Mouse (Mus musculus): Measurements from ENCODE around the gene Agbl3. TPM values are rescaled to one million over a fixed set of nuclear protein-coding genes. Genes with fewer than 3 reads are reported as not detected.

Gene Agbl3
- polyA plus RNA-seq, 1 experiment from 2014 or later = 5.9 TPM

DNA sequence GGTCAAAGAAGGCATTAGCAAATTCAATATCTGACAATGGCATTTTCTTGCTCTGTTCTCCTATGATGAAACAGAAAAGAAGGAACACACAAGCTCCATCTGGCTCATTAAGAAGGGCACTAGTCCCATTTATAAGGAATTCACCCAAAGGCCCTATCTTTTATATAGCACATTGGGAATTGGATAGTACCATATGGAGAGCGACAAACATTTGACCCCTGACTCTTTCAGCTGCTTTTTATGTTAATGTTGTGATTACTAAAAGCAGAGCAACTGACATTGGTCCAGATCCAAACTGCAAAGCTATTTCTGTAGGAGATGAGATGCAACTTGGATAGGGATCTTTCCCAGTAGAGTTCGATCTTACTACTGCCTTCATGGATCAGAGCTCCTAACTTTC, 21.9 kb upstream of the Agbl3 start:
- no peak overlapping the region for H3K27ac ChIP-seq
- H3K36me3 ChIP-seq = peaks cover 67% of the 10 kb centered on the region
- H3K27me3 ChIP-seq (ENCODE audit: insufficient read depth, poor library complexity, severe bottlenecking) = no peaks in the 10 kb centered on the region
- no peaks in the 10 kb centered on the region for H3K9me3 ChIP-seq
- no peaks in the 10 kb centered on the region for H3K4me1 ChIP-seq (replicated peaks)
- H3K4me3 ChIP-seq = no peak overlapping the region
- DNase-seq (ENCODE audit: low spot score) = no peak
- WGBS = 91% methylated on average over 2 of the region's 2 CpGs

DNA sequence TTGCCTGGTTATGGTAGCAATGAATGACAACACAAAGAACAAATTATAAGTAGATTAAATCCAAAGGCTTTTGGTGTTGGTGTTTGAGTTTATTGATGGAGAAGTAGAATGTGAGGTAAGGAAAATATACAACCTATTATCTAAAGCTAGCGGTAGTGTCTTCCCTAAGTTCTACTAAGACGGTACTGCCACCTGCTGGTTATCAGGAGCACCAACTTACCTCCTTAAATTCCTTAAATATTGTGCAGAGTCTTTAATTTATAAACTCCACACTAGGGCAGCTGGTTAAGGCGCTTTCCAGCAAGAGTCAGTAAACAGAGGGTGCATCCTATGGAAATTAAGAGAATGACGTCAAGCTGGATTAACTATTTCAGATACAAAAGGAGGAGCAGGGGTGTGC, 20.2 kb upstream of the Agbl3 start:
- no peak for DNase-seq (ENCODE audit: low spot score)
- no peaks in the 10 kb centered on the region for H3K27me3 ChIP-seq (ENCODE audit: insufficient read depth, poor library complexity, severe bottlenecking)
- H3K4me1 ChIP-seq (replicated peaks) = no peaks in the 10 kb centered on the region
- peaks cover 83% of the 10 kb centered on the region for H3K36me3 ChIP-seq
- no peak overlapping the region for H3K27ac ChIP-seq
- H3K4me3 ChIP-seq = no peak overlapping the region
- 47% methylated on average over 4 of the region's 4 CpGs for whole genome bisulfite sequencing
- H3K9me3 ChIP-seq = no peaks in the 10 kb centered on the region

DNA sequence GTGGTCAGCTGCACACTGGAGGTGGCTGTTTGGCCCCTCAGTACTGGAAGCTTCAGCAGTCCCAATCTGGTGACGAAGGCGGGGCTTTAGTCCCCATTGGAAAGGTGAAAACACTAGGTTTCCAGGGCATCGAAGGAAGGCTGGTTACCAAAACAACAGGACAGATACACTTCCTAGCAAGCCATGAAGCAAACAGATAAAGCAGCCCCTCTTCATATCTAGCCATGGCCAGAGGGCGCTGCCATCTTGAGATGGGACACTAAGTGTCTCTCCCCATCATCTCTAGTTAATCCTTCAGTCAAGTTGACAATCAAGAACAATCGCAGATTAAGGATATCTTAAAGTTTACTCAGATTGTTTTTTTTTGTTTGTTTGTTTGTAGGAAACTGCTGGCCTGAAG, 14.5 kb upstream of the Agbl3 start:
- WGBS = 91% methylated on average over 5 of the region's 5 CpGs
- no peaks in the 10 kb centered on the region for H3K9me3 ChIP-seq
- H3K36me3 ChIP-seq = peaks cover 77% of the 10 kb centered on the region
- no peak overlapping the region for H3K4me3 ChIP-seq
- H3K27ac ChIP-seq = no peak overlapping the region
- DNase-seq (ENCODE audit: low spot score) = no peak
- no peaks in the 10 kb centered on the region for H3K27me3 ChIP-seq (ENCODE audit: insufficient read depth, poor library complexity, severe bottlenecking)
- H3K4me1 ChIP-seq (replicated peaks) = no peaks in the 10 kb centered on the region

DNA sequence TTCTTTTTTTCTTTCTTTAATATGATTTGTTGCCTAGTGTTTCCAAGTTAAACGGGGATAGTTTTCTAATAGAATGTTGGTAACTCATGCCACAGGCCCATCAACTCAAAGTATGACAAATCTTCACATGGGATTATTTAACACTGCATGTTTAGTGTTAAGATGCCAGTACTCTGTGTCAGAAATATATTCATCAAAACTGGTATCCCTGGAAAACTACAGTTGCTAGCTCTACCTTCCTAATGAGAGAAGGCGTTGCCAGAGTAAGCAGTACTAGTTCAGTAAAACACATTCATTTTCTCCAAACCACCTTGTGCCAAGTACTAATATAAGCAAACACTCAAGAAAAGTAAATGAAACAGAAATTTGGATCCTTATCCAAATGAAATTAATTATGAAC, 10.2 kb upstream of the Agbl3 start:
- WGBS = 93% methylated on average over 2 of the region's 2 CpGs
- no peak for DNase-seq (ENCODE audit: low spot score)
- Histone ChIP-seq H3K4me1 (replicated peaks) (no peaks in the 10 kb centered on the region), H3K27me3 (ENCODE audit: insufficient read depth, poor library complexity, severe bottlenecking) (no peaks in the 10 kb centered on the region), H3K9me3 (no peaks in the 10 kb centered on the region), H3K4me3 (no peak overlapping the region), H3K27ac (no peak overlapping the region), H3K36me3 (peaks cover 55% of the 10 kb centered on the region)

DNA sequence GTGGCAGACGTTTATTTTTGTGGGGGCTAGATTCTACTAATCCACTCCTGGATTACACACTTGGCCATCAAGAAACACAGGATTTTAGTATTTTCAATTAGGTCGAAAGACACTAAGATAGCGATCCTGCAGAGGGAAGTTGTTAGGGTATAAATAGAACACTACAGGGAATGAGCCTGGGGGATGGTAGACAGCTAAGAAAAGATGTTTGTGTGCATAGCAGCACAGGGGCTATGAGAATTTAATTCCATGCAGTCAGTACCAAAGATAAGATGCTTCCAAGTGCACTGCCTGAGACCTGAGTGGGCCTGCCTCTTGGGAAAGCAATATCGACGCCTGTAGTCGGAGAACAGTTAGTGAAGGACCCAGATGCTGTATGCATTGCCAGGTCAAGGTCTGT, 9.7 kb upstream of the Agbl3 start:
- H3K27ac ChIP-seq = no peak overlapping the region
- no peaks in the 10 kb centered on the region for H3K4me1 ChIP-seq (replicated peaks)
- no peaks in the 10 kb centered on the region for H3K9me3 ChIP-seq
- peaks cover 52% of the 10 kb centered on the region for H3K36me3 ChIP-seq
- H3K27me3 ChIP-seq (ENCODE audit: insufficient read depth, poor library complexity, severe bottlenecking) = no peaks in the 10 kb centered on the region
- DNase-seq (ENCODE audit: low spot score) = no peak
- no peak overlapping the region for H3K4me3 ChIP-seq
- WGBS = 89% methylated on average over 6 of the region's 6 CpGs

DNA sequence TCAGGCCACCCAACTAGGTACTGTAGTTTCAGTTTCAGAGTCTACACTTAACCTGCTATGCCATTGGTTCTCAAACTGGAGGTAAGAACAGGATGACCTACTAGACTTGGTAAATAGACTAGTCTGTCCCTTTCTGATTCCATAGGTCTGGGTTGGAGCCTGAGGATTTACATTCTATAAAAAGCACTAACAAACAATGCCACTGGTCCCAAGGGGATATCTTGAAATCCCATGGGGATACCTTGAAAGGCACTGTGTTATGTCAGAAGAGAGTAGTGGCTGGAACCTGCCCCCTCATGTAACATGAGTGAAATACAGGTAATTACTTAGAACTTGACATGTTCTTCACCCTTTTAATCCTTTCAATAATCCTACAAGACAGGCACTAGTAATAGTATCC, 3.8 kb upstream of the Agbl3 start:
- no peak for DNase-seq (ENCODE audit: low spot score)
- H3K27me3 ChIP-seq (ENCODE audit: insufficient read depth, poor library complexity, severe bottlenecking) = peaks cover 6% of the 10 kb centered on the region; the same call in 1 of the 2 replicates
- peaks cover 9% of the 10 kb centered on the region for H3K36me3 ChIP-seq
- H3K27ac ChIP-seq = no peak overlapping the region
- no peaks in the 10 kb centered on the region for H3K9me3 ChIP-seq
- H3K4me1 ChIP-seq (replicated peaks) = peaks cover 9% of the 10 kb centered on the region; the same call in 1 of the 2 replicates
- no peak overlapping the region for H3K4me3 ChIP-seq

DNA sequence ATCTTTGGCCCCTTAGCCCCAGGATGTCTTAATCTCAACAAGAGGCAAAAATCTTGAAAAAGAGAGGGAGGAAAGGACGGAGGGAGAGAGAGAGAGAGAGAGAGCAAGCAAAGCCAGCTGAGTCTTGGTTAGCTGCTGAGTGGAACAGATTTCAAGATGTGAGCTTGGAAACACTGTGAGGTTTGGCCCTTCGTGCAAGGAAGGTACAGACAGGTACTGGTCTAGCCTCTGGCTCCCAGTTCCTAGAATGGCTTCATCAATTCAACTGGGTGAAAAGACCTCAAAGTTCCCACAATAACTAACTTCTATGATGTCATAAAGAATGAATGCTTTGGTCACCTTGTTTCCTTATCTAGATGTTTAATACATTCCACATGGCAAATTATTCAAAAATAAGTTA, 3.1 kb upstream of the Agbl3 start:
- H3K4me1 ChIP-seq (replicated peaks) = peaks cover 9% of the 10 kb centered on the region; the same call in 1 of the 2 replicates
- no peaks in the 10 kb centered on the region for H3K9me3 ChIP-seq
- WGBS = 80% methylated on average over 2 of the region's 2 CpGs
- H3K4me3 ChIP-seq = no peak overlapping the region
- H3K27me3 ChIP-seq (ENCODE audit: insufficient read depth, poor library complexity, severe bottlenecking) = peaks cover 6% of the 10 kb centered on the region; the same call in 1 of the 2 replicates
- H3K36me3 ChIP-seq = peaks cover 3% of the 10 kb centered on the region
- DNase-seq (ENCODE audit: low spot score) = no peak
- no peak overlapping the region for H3K27ac ChIP-seq

DNA sequence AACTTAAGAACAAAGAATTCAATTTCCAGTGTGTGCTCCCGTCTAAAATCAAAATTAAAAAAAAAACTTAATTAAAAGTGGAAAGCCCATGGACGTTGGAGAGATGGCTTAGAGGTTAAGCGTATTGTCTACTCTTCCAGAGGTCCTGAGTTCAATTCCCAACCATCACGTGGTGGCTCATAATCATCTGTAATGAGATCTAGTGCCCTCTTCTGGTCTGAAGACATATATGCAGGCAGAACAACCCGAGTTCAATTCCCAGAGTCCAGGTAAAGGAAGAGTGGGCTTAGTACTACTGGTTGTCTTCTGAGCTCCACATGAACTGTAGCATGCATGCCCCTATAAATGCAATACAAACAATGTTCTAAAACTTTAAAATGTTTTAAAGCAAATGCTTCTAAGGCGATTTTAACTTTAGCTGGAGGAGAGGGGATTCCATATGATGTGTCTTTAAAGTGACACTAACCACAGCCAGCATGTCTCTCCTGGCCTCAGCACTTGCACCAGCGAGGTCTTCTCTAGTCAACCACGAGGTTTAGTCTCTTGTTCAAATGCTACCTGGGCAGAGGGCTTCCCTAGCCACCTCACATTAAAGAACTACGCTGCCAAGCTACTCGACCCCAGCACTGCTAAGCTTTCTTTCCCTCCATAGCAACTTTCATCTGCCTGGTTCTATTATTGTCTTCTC, 2.1 kb upstream of the Agbl3 start:
- WGBS = 74% methylated on average over 10 of the region's 10 CpGs
- no peak for DNase-seq (ENCODE audit: low spot score)

DNA sequence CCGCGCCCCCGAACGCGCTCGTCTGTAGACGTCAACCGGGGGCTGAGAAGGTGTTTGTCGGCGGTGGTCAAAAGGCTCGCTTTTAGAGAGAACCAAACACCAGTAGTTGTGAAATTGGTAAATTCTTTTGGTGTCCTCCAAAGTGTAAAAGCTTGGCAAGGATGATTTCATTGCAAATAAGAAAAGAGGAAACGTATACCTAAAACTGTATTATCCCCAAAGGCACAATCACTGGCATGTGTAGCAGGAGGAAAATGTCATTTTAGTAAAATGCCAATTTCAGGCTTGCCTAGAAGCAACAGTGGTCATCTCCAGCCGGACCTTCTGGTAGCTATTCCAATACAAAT, 684 bp downstream of the Agbl3 start:
- no peaks in the 10 kb centered on the region for H3K9me3 ChIP-seq
- H3K4me1 ChIP-seq (replicated peaks) = peaks cover 9% of the 10 kb centered on the region; the same call in 1 of the 2 replicates
- peak overlapping the region; percentile 63 for H3K4me3 ChIP-seq
- H3K27ac ChIP-seq = peak overlapping the region; percentile 94
- peaks cover 6% of the 10 kb centered on the region; the same call in 1 of the 2 replicates for H3K27me3 ChIP-seq (ENCODE audit: insufficient read depth, poor library complexity, severe bottlenecking)
- 7% methylated on average over 13 of the region's 13 CpGs for WGBS
- H3K36me3 ChIP-seq = no peaks in the 10 kb centered on the region
- no peak for DNase-seq (ENCODE audit: low spot score)

More for the DNA sequence above, 2.1 kb upstream of the Agbl3 start:
- H3K9me3 ChIP-seq = no peaks in the 10 kb centered on the region
- no peak overlapping the region for H3K4me3 ChIP-seq
- H3K4me1 ChIP-seq (replicated peaks) = peaks cover 9% of the 10 kb centered on the region; the same call in 1 of the 2 replicates
- H3K36me3 ChIP-seq = no peaks in the 10 kb centered on the region
- no peak overlapping the region for H3K27ac ChIP-seq
- peaks cover 6% of the 10 kb centered on the region; the same call in 1 of the 2 replicates for H3K27me3 ChIP-seq (ENCODE audit: insufficient read depth, poor library complexity, severe bottlenecking)

DNA sequence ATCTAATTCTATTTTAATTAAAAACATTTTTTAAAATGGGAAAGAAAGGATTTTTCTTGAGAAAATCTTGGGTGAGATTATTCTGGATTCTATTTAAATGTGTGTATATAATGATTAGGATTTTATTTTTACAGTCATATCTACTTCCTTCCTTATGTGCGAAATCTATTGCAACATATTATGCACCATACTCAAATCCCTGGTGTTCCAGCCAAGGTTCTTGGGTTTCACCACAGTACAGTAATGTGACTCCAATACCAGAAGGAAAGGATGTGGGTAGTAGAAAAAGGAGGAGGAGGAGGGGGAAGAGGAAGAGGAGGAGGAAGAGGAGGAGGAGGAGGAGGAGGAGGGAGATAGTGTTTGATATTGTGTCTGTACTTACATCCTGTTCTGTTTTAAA, 2.3 kb downstream of the Agbl3 start:
- Histone ChIP-seq H3K9me3 (no peaks in the 10 kb centered on the region), H3K36me3 (no peaks in the 10 kb centered on the region), H3K4me1 (replicated peaks) (peaks cover 9% of the 10 kb centered on the region; the same call in 1 of the 2 replicates), H3K27ac (no peak overlapping the region), H3K4me3 (no peak overlapping the region), H3K27me3 (ENCODE audit: insufficient read depth, poor library complexity, severe bottlenecking) (peaks cover 6% of the 10 kb centered on the region; the same call in 1 of the 2 replicates)
- DNase-seq (ENCODE audit: low spot score) = no peak
- 93% methylated on average over 1 of the region's 1 CpGs for WGBS

DNA sequence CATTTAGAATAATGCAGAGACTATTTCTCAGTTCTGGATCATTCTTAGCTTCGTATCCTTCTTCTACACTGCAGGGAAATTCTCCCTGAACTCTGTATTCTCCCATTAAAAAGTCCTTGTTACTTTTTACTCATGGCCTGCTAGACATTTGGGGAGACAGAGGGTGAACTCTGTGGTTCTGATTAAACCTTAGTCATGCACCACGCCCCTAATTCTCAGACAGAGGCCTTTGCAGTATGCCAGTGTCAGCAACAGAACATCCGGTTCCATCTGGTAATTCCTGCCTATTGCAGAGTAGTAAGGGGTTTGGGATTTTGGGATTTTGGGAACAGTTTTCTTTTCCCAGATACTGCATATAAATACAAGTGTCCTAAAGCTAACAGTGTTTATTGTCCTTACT, 16.6 kb downstream of the Agbl3 start:
- Histone ChIP-seq H3K36me3 (no peaks in the 10 kb centered on the region), H3K27ac (no peak overlapping the region), H3K4me1 (replicated peaks) (no peaks in the 10 kb centered on the region), H3K9me3 (no peaks in the 10 kb centered on the region), H3K4me3 (no peak overlapping the region), H3K27me3 (ENCODE audit: insufficient read depth, poor library complexity, severe bottlenecking) (no peaks in the 10 kb centered on the region)
- no peak for DNase-seq (ENCODE audit: low spot score)
- 84% methylated on average over 3 of the region's 3 CpGs for WGBS

DNA sequence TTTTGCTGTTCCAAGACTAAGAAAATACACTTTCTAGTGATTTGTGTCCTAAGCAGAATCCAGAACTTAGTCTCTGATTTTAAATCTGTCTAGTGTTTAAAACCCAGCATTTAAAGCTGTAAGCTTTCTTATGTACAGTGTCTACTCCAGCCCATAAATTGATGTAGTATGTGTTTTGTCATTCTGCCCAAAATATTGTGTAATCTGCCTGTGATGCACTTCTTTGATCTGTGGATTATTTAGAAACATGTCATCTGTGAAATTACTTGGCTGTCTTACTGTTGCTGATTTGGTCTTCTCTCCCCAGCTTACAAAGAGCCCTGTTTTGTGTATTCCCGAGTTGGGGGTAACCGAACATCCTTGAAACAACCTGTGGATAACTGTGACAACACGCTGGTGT, 17.7 kb downstream of the Agbl3 start:
- WGBS = 84% methylated on average over 3 of the region's 3 CpGs
- H3K27me3 ChIP-seq (ENCODE audit: insufficient read depth, poor library complexity, severe bottlenecking) = no peaks in the 10 kb centered on the region
- no peaks in the 10 kb centered on the region for H3K4me1 ChIP-seq (replicated peaks)
- no peaks in the 10 kb centered on the region for H3K9me3 ChIP-seq
- no peaks in the 10 kb centered on the region for H3K36me3 ChIP-seq
- DNase-seq (ENCODE audit: low spot score) = no peak
- H3K27ac ChIP-seq = no peak overlapping the region
- H3K4me3 ChIP-seq = no peak overlapping the region

DNA sequence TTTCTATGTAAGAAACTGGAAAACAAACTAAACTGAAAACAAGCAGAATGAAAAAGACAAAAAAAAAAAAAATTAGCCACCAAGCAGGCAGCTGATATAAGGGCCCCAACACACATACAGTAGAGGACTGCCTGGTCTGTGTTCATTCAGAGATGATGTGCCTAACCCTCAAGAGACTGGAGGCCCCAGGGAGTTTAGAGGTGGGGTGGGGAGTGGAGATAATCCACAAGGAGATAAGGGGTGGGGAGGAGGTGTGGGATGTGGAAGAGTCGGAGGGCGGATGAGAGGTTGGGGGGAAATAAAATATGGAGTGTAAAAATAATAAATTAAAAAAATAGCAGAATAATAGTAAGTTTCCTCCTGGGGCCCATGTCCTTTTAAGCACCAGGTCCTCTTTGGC, 25.4 kb downstream of the Agbl3 start:
- Histone ChIP-seq H3K27ac (no peak overlapping the region), H3K36me3 (no peaks in the 10 kb centered on the region), H3K4me1 (replicated peaks) (no peaks in the 10 kb centered on the region), H3K9me3 (no peaks in the 10 kb centered on the region), H3K4me3 (no peak overlapping the region), H3K27me3 (ENCODE audit: insufficient read depth, poor library complexity, severe bottlenecking) (no peaks in the 10 kb centered on the region)
- no peak for DNase-seq (ENCODE audit: low spot score)
- WGBS = 85% methylated on average over 2 of the region's 2 CpGs

DNA sequence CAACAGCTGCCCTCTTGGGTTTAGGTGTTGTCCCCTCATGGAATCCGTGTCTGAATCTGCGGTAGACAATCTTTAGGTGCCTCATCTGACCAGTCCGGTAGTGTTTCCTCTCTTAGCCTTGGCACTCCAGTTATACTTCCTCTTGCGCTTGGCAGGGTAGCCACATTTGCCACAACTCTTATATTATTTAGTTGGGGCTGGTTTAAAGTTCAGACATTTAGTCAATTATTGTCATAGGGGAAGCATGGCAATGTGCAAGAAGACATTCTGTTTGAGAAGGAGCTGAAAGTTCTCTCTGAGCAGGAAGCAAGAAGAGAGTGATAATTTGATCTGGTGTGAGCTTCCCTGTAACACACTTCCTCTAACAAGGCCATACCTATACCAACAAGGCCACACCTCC, 30.4 kb downstream of the Agbl3 start:
- Histone ChIP-seq H3K4me3 (no peak overlapping the region), H3K27me3 (ENCODE audit: insufficient read depth, poor library complexity, severe bottlenecking) (no peaks in the 10 kb centered on the region), H3K36me3 (no peaks in the 10 kb centered on the region), H3K4me1 (replicated peaks) (no peaks in the 10 kb centered on the region), H3K9me3 (no peaks in the 10 kb centered on the region), H3K27ac (no peak overlapping the region)
- WGBS = 89% methylated on average over 4 of the region's 4 CpGs
- DNase-seq (ENCODE audit: low spot score) = no peak

Measured in hindbrain, embryonic 10.5 days (tissue).